ENCODE assay signal across 10 mouse cellular contexts in the genomic region with DNA sequence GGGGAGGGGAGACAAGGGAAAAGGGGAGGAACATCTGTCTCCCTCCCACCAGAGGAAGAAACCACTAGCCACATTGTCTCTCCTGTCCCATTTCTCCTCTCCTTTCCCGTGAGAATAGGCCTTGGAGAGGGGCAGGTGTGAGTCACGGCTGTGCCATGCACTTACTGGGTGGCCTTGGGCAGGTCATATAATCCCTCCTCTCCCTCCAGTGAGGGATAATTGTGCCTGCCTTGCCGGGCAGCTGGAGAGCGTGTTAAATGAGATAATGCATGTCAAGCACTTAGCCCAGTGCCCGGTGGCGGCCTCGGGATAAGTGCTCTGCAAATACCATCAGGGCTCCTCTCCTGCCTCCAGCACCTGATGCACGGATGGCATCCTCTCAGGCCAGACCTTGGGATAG.
DNase-seq lines count a peak whose midpoint lies in the region; ATAC-seq lines count a peak whose summit lies in the region.
"Had no signal": no experiment of that assay in that cellular context is flagged by ENCODE, and none has a peak within 500 bp of the region (broad histone marks: within the 10 kb centered on the region; RNA-seq: fewer than 3 reads in every experiment).

No protein-coding gene starts in this region.

- no peak overlapping the region for H3K4me2 ChIP-seq in heart, embryonic 16.5 days (ENCODE audit: low read depth, low read length)
- H3K4me2 ChIP-seq in embryonic facial prominence, embryonic 11.5 days (ENCODE audit: low read depth, low read length), result no peak overlapping the region
- peak overlapping the region; percentile 20; the same call in 1 of the 2 replicates for H3K4me2 ChIP-seq in hindbrain, embryonic 14.5 days (replicated peaks)

- H3K4me1 ChIP-seq in heart, embryonic 16.5 days (ENCODE audit: control insufficient read depth, insufficient read depth, low read length), result peaks cover 32% of the 10 kb centered on the region
- H3K4me1 ChIP-seq in embryonic facial prominence, embryonic 11.5 days (ENCODE audit: control insufficient read depth, insufficient read depth, low read length), result peaks cover 29% of the 10 kb centered on the region
- peaks cover 68% of the 10 kb centered on the region for H3K4me1 ChIP-seq in hindbrain, embryonic 14.5 days (replicated peaks; ENCODE audit: control insufficient read depth, insufficient read depth, low read length)

- intact Hi-C loops in heart, postnatal 10 days (cut with DNase I), result no loop called here

- no peak overlapping the region for H3K9ac ChIP-seq in heart, embryonic 16.5 days (ENCODE audit: low read length)
- no peak overlapping the region for H3K9ac ChIP-seq in embryonic facial prominence, embryonic 11.5 days (replicated peaks; ENCODE audit: low read length)
- no peak overlapping the region for H3K9ac ChIP-seq in hindbrain, embryonic 14.5 days

- WGBS in heart, embryonic 16.5 days, result 23% methylated on average over 8 of the region's 8 CpGs
- 9% methylated on average over 8 of the region's 8 CpGs for WGBS in embryonic facial prominence, embryonic 11.5 days
- WGBS in hindbrain, embryonic 14.5 days, result 5% methylated on average over 8 of the region's 8 CpGs

- ATAC-seq in heart, embryonic 16.5 days (replicated peaks; ENCODE audit: extremely low read depth, insufficient read depth, low FRiP score), result no peak; the same call in 1 of the 2 replicates
- ATAC-seq in embryonic facial prominence, embryonic 11.5 days (replicated peaks; ENCODE audit: insufficient number of reproducible peaks, low FRiP score, low TSS enrichment, low read depth), result peak; percentile 36
- no peak for ATAC-seq in hindbrain, embryonic 14.5 days (ENCODE audit: low FRiP score)
- ATAC-seq in erythroid progenitor cell, adult 5-6 weeks (replicated peaks; ENCODE audit: low FRiP score, poor library complexity, severe bottlenecking), result no peak

- DNase-seq in heart, postnatal 10 days, result no peak
- peak; percentile 38 for DNase-seq in embryonic facial prominence, embryonic 11.5 days (ENCODE audit: low spot score)
- DNase-seq in hindbrain, embryonic 14.5 days (ENCODE audit: low spot score), result no peak
- DNase-seq in neural tube, embryonic 10.5 days (ENCODE audit: extremely low spot score, low spot score), result peak; percentile 32
- DNase-seq in ovary, postnatal 10 days (ENCODE audit: low spot score), result no peak
- no peak for DNase-seq in spleen, postnatal 36 days (ENCODE audit: low spot score in 2 of 2)
- DNase-seq: gastrocnemius, postnatal 36 days had no signal

- peak overlapping the region; percentile 29; the same call in 1 of the 2 replicates for H3K27ac ChIP-seq in heart, embryonic 16.5 days (ENCODE audit: low read length)
- H3K27ac ChIP-seq in embryonic facial prominence, embryonic 11.5 days (replicated peaks; ENCODE audit: low read depth, low read length), result 0 out of 2 replicates have a peak overlapping the region, but pooled peaks have one; percentile 39
- H3K27ac ChIP-seq in hindbrain, embryonic 14.5 days, result peak overlapping the region; percentile 69

- H3K4me3 ChIP-seq in heart, embryonic 16.5 days (ENCODE audit: low read length), result no peak overlapping the region
- H3K4me3 ChIP-seq in embryonic facial prominence, embryonic 11.5 days (ENCODE audit: low read depth, low read length), result no peak overlapping the region
- no peak overlapping the region for H3K4me3 ChIP-seq in hindbrain, embryonic 14.5 days (replicated peaks; ENCODE audit: low read length)

- no peaks in the 10 kb centered on the region for H3K27me3 ChIP-seq in heart, embryonic 16.5 days (ENCODE audit: control insufficient read depth, insufficient read depth, low read length)
- H3K27me3 ChIP-seq in embryonic facial prominence, embryonic 11.5 days (ENCODE audit: control insufficient read depth, insufficient read depth, low read length), result no peaks in the 10 kb centered on the region
- no peaks in the 10 kb centered on the region for H3K27me3 ChIP-seq in hindbrain, embryonic 14.5 days (ENCODE audit: control insufficient read depth, insufficient read depth, low read length)

- peaks cover 4% of the 10 kb centered on the region; the same call in 1 of the 2 replicates for H3K36me3 ChIP-seq in heart, embryonic 16.5 days (ENCODE audit: control insufficient read depth, insufficient read depth)
- H3K36me3 ChIP-seq in embryonic facial prominence, embryonic 11.5 days (replicated peaks; ENCODE audit: control insufficient read depth, insufficient read depth, low read depth, low read length), result no peaks in the 10 kb centered on the region
- H3K36me3 ChIP-seq in hindbrain, embryonic 14.5 days (replicated peaks; ENCODE audit: control insufficient read depth, insufficient read depth), result no peaks in the 10 kb centered on the region; the same call in 1 of the 2 replicates
- H3K36me3 ChIP-seq: G1E had no signal

- no peaks in the 10 kb centered on the region for H3K9me3 ChIP-seq in heart, embryonic 16.5 days (replicated peaks; ENCODE audit: control insufficient read depth, low read length)
- no peaks in the 10 kb centered on the region for H3K9me3 ChIP-seq in embryonic facial prominence, embryonic 11.5 days (replicated peaks; ENCODE audit: control insufficient read depth, low read length)
- H3K9me3 ChIP-seq in hindbrain, embryonic 14.5 days (ENCODE audit: control insufficient read depth, low read length), result no peaks in the 10 kb centered on the region

Comparison
In these comparisons a context has a peak if more than half of its experiments do, and no peak if none do; other contexts are left out.
1. DNase-seq: peak in embryonic facial prominence, embryonic 11.5 days (single experiment) and neural tube, embryonic 10.5 days (single experiment); none in heart, postnatal 10 days (0 of 2), hindbrain, embryonic 14.5 days (single experiment), ovary, postnatal 10 days (single experiment) and spleen, postnatal 36 days (0 of 2).
2. Peak in every context shown above with its lines, with median percentiles within 50 percentile points of each other: H3K27ac ChIP-seq.